Mouse (Mus musculus) CH12F3 (cell line): Measurements from ENCODE around the gene Trp73.

Experiments
- in situ Hi-C: fragments of 300-500 bp; cut with MboI; formaldehyde crosslinking; loops from 2 replicates; pipeline ENCODE4 v1.14.3; 2020; ENCODE audit warnings: low sequenced_read_pairs

The Trp73 gene

DNA sequence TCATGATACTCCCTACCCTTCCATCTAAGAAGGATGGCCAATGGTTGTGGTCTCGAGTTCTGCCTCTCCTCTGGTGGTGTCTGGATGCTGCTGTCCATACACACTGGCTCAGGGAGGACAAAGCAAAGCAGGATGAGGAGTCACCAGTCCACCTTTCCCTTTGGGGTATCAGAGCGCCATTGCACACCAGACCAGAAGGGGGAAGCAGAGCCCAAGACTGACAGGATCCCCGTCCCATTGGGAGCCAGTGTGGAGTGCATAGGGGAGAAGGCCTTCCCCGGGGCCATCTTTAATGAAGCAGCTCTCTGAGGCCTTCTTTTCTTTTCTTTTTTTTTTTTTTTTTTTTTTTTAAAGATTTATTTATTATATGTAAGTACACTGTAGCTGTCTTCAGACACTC lies 86.9 kb downstream of the Trp73 start:
- in situ Hi-C loops = no loop called here

DNA sequence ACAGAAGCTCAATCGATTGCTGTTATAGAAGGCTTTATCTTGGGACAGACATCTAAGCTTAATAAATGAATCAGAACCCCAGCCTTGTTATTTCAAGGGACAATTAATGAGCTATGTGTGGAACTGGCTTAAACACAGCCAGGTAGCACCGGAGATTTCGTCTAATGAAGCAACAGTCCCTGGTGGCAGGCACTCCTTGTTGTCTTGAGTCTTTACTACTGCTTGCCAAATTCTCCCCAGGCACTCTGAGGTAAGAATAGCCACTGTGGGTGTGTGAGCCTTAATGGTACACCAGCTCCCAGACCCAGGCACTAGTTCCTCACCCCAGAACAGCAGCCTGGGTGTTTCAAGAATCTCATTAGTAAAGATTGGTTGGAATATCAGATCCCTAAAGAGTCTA lies 88.6 kb downstream of the Trp73 start:
- in situ Hi-C loops = no loop called here

DNA sequence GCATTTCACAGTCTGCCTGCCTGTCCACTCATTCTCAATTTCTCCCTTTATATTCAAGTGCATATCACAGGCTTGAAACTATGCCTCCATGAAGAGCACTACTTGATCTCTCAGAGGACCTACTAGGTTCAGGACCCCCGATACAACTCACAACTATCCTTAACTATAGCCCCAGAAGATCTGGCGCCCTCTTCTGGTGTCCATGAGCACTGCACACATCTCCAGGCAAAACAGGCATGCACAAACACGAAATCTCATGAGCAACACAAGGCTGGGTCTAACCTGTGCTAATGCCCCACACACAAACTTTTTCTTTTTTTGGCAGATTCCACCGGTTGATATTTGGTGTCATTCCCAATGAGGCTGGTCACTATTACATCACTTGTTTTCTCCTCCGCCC lies 94.2 kb downstream of the Trp73 start:
- in situ Hi-C loops = loop anchor here (25.0 kb wide), 1 partner anchor 766 kb away; no protein-coding TSS in a partner anchor

DNA sequence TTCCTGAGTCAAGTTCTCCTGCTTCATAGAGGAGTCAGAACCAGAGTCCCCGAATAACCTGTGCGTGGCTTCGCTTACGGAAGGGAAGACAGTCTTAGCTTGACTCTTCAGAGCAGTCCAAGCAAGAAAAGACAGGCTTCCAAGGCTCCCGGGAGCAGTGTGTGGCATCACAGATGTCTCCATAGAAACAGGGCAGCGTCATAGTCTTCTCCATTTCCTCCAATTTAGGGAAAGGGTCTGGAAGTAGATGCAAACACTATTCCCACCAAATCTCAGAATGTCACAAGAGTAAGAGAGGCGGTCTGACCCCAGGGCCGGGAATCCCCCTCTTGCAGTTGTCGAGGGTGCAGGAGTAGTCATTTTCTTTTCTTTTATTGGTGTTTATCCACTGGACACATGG lies 97.4 kb downstream of the Trp73 start, which contains the start of gene Ccdc27:
Gene Ccdc27 (minus strand): TSS at position 101 of the 400 bp plus-strand sequence.
- in situ Hi-C loops = loop anchor here (25.0 kb wide), 1 partner anchor 770 kb away; no protein-coding TSS in a partner anchor

DNA sequence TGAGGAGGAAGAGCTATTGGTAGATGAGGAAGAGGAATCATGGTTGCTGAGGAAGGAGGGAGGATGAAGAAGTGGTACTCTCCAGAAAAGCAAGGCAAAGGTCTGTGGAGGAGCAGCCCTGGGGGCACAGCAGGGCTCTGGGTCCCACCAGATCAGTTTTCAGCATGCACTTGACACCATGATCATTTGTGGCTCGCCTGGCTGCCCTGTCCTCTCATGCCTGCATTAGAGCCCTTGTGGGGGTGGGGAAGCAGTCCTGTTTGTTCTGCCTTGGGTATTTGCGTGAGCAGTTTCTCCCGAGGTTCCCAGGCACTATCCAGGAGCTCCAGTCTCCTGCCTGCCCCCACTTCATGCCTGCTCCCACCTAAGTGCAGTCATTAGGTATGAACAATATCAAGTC lies 102.9 kb downstream of the Trp73 start:
- in situ Hi-C loops = loop anchor here (25.0 kb wide), 1 partner anchor 775 kb away; no protein-coding TSS in a partner anchor

DNA sequence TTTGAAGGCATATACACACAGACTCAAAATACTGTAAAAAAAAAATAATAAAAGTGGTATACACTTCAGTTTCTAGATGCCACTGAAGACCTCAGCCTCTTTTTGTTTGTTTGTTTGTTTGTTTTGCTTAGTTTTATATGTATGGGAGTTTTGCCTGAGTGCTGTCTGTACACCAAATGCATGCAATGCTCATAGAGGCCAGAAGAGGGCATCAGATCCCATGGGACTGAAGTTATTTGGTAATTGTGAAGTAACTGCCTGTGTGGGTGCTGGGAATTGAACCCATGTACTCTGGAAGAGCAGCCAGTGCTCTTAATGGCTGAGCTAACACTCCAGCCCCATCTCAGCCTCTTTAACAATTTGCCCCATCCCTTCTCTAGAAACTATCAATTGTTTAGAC lies 111.4 kb downstream of the Trp73 start:
- in situ Hi-C loops = loop anchor here (25.0 kb wide), 1 partner anchor 784 kb away; no protein-coding TSS in a partner anchor

DNA sequence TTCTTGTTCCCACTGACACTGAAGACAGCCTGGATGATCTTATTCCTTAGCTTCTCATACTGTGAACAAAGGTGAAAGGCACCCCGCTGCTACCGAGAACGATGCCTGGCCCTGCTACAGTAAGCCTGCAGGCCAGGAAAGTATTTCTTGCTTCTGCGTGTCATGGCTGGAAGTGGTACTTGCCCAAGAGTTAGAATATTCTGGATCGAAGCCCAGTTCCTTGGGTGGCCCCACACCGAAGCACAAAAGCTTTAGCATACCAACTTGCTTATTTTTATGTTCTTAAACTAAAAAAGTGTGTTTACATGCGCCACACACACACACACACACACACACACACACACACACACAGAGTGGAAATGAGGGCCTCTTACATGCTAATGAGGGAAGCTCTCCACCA lies 111.9 kb downstream of the Trp73 start:
- in situ Hi-C loops = loop anchor here (25.0 kb wide), 1 partner anchor 784 kb away; no protein-coding TSS in a partner anchor

DNA sequence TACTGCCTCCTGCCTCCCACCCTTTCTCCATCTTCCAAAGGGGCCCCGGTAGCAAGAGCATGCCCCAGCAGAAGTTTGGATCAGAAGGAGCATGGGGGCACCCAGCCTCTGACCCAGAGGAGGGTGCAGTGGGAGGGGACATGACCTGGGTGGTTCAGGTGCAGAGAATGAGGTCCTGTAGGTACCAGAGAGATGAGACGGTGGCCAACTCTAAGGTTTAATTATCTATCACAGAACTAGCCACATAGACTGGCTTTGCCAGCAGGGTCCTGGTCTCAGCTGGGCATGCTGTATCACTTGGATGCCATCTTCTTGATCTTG lies 113.6 kb downstream of the Trp73 start:
- in situ Hi-C loops = loop anchor here (25.0 kb wide), 1 partner anchor 786 kb away; no protein-coding TSS in a partner anchor

DNA sequence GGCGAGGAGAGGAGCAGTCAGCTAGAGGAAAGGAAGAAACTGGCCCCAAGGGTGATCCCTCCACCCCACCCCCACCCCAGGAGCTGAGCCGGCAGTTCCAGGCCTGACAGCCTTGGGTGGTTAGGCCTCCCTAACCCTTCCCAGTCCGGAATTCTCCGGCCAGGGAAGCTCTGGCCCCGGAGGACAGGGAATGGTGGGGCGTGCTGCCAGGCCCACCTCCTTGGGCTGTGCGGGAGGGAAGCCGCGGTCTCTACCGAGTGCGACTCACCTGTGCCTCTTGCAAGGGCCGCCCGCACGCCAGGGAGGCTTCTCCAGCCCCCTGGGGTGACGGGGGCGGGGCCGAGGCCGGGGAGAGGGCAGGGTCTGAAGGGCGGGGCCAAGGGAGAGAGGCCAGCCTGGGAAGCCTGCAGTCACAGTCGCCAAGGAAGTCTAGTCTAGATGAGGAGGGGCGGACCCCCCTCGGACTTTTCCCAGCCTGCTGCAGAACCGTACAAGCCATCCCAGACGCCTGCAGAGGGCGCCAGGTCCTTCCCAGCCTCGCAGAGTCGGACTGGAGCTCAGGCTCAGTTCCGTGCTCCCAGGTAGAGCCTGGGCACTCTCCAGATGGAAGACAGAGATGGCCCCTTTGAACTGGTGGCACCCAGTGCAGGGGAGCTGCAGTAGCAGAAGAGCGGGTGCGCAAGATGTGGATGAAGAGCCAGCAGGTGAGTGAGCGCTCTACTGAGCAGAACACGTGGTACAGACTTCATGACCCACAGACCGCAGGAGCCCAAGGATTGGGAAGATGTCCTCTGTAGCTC lies 114.2 kb downstream of the Trp73 start, which contains the start of gene Smim1:
Gene Smim1 (minus strand): TSS at position 590 of the 800 bp plus-strand sequence.
- in situ Hi-C loops = loop anchor here (25.0 kb wide), 1 partner anchor 786 kb away; no protein-coding TSS in a partner anchor

DNA sequence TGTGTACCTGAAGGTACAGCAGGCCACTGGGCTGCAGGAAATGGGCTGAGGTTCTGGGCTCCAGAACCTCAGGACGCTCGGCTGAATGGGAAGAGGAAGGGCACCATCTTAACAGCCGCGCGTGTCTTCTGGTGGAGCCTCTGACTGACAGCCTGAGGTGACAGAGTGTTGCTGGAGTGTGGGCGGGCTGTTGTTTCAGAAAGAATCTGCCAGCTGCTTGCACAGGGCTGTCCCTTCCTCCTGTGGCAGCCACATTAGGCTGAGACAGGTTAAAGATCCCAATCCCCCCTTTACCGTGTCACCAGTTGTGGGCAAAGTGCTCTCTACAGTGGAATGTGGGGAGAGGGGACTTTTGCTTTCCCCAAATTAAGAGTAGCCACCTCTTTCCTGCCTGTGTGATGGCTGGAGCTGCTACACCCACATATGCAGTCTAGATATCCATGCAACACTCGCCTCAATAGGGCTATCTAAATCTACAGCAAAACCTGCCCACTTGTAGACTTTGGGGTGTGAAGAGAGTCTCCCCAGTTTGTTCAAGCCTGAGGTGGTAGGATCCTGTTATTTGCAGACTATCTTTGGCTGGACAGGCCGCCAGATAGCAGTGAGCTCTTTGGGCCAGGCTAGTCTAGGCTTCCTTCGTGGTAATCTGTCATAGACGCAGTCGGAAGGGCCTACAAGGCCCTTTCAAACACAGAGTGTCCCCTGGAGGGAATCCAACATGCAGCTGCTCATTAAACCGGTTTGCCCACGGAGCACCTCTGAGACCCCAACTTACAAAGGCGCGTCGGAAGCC lies 115.1 kb downstream of the Trp73 start:
- in situ Hi-C loops = loop anchor here (25.0 kb wide), 1 partner anchor 787 kb away; no protein-coding TSS in a partner anchor

DNA sequence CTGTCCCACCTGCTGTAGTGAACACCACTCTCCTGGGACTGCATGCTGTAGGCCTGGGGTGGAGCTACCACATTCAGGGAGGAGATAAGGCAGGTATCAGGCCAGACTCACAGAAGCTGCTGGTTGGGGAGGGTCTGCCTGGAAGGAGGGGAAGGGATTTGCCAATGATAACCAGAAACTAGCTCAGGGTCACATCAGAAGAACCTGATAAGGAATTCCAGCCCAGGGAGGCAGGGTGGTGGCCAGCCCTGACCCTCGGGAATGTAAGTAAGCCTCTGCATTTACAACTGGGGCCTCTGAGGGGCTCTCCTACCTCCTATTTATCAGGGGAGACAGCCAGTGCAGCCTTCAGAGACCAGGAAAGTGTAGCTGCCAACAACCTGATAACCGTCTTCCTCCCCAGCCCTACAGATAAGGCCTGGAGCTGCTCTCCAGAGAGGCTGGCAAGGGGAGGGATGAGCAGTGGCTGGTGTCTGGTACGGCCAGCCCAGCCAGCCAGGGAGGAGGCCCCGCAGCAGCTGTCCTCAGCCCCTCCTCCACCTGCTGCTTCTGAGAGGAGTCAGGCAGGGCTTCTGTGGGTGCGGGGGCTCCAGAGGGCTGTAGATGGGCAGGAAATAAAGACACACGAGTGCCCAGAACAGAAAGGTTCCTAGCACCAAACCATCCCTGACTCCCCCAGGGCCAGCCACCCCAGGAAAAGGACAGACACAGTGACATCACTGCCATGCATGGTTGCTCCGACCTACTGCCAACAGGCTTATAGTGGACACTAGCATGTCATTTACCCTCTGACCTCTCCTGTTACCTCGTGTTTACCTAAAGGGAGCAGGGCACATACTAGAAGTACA lies 116.0 kb downstream of the Trp73 start:
- in situ Hi-C loops = no loop called here

DNA sequence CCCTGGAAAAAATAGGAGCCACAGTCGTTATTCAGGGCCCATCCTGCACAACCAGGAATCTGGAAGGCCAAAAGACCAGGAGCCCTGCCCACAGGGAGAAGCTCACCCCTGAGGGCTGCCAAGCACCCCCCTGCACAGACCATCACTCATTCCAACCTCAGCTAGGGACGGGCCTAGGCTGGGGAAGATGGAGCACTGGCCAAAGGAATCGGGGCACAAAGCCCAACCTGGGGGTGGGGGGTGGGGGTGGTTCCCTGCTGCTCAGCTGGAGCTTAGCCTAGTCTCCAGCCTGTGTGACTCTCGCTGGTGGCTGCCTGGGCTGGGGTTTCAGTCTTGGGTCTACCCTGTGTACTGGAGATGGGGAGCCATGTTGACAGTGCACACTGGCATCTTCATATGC lies 117.2 kb downstream of the Trp73 start:
- in situ Hi-C loops = no loop called here

DNA sequence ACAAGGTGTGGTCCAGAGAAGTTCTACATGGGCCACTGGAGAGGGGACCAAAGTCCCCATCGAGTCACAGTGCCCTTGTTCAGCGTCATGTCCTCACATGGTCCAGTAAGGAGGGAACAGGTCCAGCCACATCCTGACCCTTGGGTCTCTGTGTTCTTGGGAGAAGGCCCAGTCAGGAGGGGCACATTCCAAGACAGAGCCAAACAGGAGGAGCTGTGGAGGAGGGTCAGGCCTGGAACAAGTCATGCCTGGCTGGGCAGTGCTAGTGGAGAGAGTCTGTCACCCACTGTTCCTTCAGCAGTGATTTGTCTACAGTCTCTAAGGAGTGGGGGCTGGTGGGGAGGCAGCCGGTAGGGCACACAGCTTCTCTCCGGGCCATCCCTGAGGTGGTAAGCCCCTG lies 117.6 kb downstream of the Trp73 start:
- in situ Hi-C loops = no loop called here

DNA sequence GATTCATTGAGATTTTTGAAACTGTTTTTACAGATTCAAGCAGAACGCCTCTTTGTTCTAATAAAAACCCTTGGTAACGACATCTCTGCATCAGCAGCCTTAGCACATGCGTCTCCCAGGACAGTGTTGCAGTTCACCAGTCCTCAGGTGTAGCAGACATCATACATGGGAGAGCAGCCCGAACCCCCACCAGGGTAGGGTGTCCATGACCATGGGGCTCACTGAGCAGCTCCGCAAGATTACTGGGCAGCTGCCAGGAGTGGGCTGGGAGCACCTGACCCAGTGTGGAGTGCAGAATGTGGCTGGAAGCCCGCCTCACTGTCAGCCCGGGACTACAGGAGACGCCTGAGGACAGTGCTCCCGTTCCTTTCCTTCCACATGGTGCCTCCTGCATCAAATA lies 118.6 kb downstream of the Trp73 start:
- in situ Hi-C loops = no loop called here

DNA sequence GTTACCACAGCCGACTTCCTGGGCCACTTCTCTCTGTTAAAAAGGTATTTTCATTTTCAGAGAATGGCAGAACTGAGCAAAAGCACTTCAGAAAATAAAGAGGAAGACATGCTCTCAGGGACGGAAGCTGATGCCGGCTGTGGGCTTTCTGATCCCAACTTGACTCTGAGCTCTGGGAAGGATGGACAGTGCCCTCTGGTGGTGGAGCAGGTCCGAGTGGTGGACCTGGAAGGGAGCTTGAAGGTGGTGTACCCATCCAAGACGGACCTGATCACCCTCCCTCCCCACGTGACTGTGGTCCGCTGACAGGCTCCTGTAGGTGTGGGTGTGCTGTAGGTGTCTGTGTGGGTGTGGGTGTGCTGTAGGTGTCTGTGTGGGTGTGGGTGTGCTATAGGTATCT lies 120.4 kb downstream of the Trp73 start:
- in situ Hi-C loops = no loop called here

DNA sequence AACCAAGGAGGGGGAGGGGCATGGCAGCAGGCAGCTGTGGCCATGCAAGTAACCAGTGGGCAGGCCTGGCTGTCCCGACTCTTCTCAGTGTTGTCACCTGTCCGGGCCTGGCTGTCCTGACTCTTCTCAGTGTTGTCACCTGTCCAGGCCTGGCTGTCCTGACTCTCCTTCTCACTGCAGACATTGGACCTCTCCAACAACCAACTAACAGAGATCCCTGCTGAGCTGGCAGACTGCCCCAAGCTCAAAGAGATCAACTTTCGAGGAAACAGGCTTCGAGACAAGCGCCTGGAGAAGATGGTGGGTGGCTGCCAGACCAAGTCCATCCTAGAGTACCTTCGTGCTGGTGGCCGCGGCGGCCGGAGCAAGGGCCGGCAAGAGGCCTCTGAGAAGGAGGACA lies 124.5 kb downstream of the Trp73 start:
- in situ Hi-C loops = no loop called here

DNA sequence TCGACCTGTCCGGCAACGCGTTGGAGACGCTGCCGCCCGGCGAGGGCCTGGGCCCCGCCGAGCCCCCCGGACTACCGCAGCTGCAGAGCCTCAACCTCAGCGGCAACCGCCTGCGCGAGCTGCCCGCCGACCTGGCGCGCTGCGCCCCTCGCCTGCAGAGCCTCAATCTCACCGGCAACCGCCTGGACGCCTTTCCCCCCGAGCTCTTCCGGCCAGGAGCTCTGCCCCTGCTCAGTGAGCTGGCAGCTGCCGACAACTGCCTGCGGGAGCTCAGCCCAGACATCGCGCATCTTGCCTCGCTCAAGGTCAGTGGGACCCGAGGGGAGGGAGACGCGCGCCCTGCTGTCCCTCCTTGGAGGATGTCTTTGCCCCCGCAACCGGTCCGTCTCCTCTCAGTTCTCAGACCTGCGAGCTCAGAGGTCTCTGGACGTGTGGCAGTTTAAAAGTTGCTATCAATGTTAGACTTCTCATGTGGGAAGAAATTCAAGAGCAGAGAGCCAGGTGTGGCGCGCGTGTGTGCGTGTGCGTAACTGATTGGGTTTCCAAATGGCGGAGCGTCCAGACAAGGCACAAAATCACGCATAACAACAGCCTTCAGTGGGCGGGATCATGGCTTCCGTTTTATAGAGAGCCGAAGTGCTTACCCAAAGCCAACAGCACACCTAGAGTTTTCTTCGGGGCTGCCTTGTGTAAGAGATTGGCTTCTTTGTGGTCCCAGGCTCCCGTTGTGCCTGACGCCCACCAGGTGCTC lies 127.7 kb downstream of the Trp73 start:
- in situ Hi-C loops = no loop called here

DNA sequence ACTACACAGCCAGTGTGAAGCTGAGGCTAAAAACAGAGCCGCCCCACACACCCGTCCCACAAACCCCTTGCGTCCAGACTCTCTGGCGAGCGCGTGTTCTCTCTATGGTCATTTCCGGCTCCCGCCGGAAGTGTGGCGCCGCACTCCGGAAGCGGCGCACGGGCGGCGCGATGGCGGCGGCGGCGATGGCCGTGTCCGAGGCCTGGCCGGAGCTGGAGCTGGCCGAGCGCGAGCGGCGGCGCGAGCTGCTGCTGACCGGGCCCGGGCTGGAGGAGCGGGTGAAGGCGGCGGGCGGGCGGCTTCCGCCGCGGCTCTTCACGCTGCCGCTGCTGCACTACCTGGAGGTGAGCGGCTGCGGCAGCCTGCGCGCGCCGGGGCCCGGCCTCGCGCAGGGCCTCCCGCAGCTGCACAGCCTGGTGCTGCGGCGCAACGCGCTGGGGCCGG lies 128.3 kb downstream of the Trp73 start, which contains the start of gene Lrrc47:
Gene Lrrc47 (plus strand): TSS at position 86 of the 444 bp plus-strand sequence.
- in situ Hi-C loops = no loop called here

DNA sequence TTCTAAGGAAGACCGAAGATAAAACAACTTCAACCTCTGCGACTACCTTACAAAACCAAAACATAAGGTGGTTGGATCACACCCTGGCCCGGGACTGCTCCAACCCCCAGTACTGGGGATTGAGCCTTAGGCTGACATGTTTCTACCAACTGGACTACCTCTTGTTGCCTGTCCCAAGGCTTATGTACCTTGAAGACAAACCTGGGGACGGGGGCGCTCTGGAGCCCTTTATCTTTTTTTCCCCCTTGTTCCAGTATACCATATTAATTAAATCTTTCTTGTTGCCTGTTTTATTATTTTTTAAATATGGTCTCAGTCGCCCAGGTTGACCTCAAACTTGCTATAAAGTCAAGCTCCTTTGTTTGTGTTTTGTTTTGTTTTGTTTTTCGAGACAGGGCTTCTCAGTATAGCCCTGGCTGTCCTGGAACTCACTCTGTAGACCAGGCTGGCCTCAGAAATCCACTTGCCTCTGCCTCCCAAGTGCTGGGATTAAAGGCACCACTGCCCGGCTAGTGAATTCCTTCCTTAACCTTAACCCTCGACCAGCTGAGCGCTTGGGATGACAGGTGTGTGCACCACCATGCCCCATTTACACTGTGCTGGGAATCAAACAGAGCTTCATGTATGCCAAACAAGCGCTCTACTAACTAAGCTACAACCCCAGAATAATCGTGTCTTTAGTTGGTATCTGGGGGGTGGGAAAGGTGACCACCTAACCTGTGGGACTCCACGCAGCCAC lies 128.9 kb downstream of the Trp73 start:
- in situ Hi-C loops = no loop called here
